Mouse (Mus musculus) bone marrow macrophage, adult 2 months (primary cell): ENCODE results near the gene Olfr1383. TPM values are rescaled to one million over a fixed set of nuclear protein-coding genes. Genes with fewer than 3 reads are reported as not detected.
"Not testable (repeated sequence)": the region's sequence is repeated elsewhere in the genome, so short reads cannot be mapped to it uniquely, and the experiment has no call there.

Experiments used
- H3K27ac ChIP-seq: 2 replicates; pipeline ENCODE4 v1.5.1; 2012; ENCODE audit warnings: low read depth, low read length; ENCODE audit not compliant: insufficient read depth
- H3K4me1 ChIP-seq: 2 replicates; pipeline ENCODE4 v1.6.1; 2012; ENCODE audit warnings: low read length; ENCODE audit not compliant: control insufficient read depth, insufficient read depth
- H3K4me3 ChIP-seq: 2 replicates; pipeline ENCODE4 v1.5.1; 2012; ENCODE audit warnings: mild to moderate bottlenecking, low read length, moderate library complexity; ENCODE audit not compliant: insufficient read depth
- CTCF ChIP-seq: IDR thresholded peaks from 2 replicates; pipeline ENCODE4 v1.5.1; 2012; ENCODE audit warnings: low read depth, mild to moderate bottlenecking, low read length, moderate library complexity
- POLR2A ChIP-seq: IDR thresholded peaks from 2 replicates; pipeline ENCODE4 v1.6.1; 2012; ENCODE audit warnings: mild to moderate bottlenecking, low read depth, low read length, borderline replicate concordance
- polyA plus RNA-seq: library from polyadenylated mRNA; stranded (reverse); fragments of >200 nt; gene quantifications from 2 replicates; pipeline ENCODE4 v1.2.4, GENCODE M21; 2012; ENCODE audit not compliant: missing spikeins, insufficient read depth, insufficient read length

The Olfr1383 gene
- not detected in 2 replicates for polyA plus RNA-seq

DNA sequence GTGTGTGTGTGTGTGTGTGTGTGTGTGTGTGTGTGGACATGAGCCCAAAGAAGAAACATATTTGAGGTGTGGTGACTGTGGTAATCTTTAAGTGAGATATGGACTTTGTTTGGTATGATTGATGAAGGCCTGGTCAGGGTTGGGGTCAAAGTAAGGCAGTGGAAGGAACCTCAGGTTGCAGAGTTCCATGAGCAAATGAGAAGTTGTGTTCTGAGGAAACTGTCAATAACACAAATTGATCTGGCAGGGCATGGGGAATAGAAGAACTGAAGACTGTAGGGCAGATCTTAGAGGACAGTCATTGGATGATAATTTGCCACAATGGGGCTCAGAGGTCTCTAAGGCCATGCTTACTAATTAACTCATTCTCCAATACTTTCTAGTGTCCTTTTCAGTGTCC lies at the start of gene Olfr1383:
Olfr1383 (plus strand) TSS at position 301 of the 400 bp plus-strand sequence.
- no peaks in the 10 kb centered on the region for H3K4me1 ChIP-seq
- H3K4me3 ChIP-seq = no peak within 1 kb of the TSS
- no peak for TF ChIP-seq CTCF
- TF ChIP-seq POLR2A = no peak
- H3K27ac ChIP-seq = no peak within 1 kb of the TSS

DNA sequence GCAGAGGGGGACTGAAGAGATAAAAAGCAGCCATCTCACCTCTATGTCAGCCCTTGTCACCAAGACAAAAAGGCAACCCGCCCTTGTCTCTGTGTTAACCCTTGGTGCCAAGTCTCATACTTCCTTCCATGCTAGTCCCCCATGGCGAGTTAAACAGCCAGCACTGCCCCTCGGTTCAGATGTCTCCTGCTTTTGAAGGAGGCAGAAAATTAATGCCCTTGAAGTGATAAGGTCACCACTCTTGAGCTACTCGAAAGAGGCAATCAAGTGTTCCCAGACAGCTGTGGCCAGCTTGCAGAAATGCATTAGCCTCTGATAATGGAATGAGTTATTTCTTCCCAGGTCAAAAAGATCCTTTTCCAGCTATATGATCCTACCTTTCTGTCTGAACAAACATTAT lies 33.5 kb upstream of the Olfr1383 start:
- TF ChIP-seq POLR2A (no peak), CTCF (no peak)
- no peak overlapping the region for H3K4me3 ChIP-seq
- no peaks in the 10 kb centered on the region for H3K4me1 ChIP-seq
- no peak overlapping the region for H3K27ac ChIP-seq

DNA sequence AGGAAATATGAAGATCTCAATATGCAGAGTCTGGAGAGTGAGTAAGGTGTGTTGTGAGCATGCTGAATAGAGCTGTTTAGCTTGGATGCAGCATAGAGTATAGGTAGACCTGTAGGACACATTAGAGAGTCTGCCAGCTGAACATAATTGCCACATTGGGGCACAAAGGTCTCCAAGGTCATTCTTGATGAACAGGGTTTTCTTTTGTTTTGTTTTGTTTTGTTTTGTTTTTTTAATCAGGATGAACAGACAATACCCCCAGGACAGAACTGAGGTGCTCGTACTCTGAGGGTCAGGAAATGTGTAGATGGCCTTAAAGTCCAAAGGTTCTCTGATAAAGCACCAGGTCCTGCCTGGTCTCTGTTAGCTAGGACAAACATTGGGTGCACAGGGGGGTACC lies 30.7 kb upstream of the Olfr1383 start, which contains the start of gene Olfr1385:
Olfr1385 (plus strand) TSS at position 301 of the 400 bp plus-strand sequence.
- H3K4me1 ChIP-seq, H3K4me3 ChIP-seq, H3K27ac ChIP-seq: not testable (repeated sequence)

DNA sequence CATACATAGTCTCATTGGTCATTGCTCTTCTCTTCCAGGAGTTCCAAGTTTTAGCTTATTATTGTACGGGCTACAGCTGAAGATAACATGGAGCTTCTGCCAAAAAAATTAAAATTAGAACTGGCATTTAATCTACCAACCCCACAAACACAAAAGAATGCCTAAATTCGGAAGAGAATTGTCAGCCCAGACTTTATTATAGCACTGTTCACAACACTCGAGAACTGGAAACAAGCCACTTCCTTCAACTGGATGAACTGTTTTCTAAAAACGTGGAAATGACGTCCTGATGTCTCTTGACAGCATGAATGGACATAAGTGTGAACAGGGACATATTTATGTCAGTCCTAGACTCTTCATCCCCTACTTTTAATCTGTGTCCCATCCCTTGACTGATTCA lies 1.4 kb upstream of the Olfr1383 start:
- no peak for TF ChIP-seq CTCF
- TF ChIP-seq POLR2A = no peak
- H3K27ac ChIP-seq = no peak overlapping the region
- H3K4me1 ChIP-seq = no peaks in the 10 kb centered on the region
- no peak overlapping the region for H3K4me3 ChIP-seq

DNA sequence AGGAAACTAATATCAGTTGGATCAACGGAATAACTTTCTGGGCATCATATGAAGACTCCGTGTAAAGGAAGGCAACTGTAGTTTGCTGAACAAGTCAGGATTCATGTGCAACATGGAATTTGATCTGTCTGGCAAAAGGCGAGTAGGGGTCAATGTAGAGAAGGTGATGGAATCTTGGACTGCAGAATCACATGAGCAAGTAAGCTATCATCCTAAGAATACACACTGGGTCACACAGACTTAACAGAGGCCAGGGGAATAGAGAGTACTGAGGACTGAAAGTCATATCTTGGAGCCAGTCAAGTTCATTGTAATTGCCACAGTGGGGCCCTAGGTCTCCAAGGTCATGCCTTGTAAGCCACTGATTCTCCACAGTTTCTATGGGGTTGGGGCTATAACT lies 8.5 kb downstream of the Olfr1383 start, which contains the start of gene Olfr1382:
Olfr1382 (plus strand) TSS at position 301 of the 400 bp plus-strand sequence.
- no peaks in the 10 kb centered on the region for H3K4me1 ChIP-seq
- TF ChIP-seq POLR2A (no peak), CTCF (no peak)
- no peak within 1 kb of the TSS for H3K4me3 ChIP-seq
- no peak within 1 kb of the TSS for H3K27ac ChIP-seq

DNA sequence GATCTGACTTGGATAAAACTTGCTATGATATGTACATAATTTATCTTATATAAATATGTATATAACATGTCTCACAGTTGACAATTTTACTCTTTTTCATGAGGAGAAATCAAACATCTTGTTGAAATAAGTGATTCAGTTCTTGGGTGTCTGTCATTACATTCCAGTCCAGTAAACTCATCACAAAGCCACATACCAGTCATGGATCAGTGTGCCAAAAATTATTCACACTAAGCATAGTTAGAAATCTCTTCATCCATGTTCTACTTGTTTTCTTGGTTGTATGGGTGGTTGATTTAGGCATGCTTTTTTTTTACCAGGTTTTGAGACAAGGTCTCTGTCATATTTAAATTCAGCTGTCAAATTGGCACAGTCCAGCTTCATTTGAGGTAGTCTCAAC lies 13.3 kb downstream of the Olfr1383 start:
- TF ChIP-seq CTCF (no peak), POLR2A (no peak)
- Histone ChIP-seq H3K4me1 (no peaks in the 10 kb centered on the region), H3K27ac (no peak overlapping the region), H3K4me3 (no peak overlapping the region)

DNA sequence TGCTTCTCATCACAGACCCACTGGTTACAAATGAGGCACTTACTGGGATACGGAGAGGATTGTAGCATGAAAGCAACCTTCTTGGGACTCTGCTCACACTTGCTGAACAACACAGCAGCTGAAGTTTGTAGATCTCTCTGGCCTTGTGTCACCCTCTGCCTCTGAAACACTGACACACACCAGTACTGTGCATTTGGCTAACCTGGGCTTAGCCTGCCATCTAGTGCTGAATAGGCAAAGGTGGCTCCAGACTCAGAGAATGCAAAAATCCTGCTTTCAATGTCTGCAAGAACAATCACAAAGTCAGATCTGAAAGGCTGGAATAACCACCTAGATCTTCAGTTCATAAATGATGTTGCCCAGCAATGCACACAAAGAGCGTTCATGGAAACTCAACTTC lies 17.2 kb downstream of the Olfr1383 start:
- not testable (repeated sequence) for H3K4me1 ChIP-seq, H3K4me3 ChIP-seq, H3K27ac ChIP-seq

DNA sequence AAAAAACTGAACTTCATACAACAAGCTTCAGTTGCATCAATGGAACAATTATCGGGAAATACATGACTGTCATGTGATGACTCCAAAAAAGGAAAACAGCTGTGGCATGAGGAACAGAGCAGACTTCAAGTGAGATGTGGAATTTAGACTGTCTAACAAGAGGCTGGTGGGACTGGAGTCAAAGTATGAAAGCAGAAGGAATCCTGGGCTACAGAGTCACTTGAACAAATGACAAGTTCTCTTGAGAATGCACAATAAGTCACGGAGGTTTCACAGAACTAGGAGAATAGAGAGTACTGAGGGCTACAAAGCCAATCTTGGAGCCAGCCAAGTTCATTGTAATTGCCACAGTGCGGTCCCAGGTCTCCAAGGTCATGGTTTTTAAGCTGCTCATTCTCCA lies 23.7 kb downstream of the Olfr1383 start, which contains the start of gene Olfr1381:
Olfr1381 (plus strand) TSS at position 301 of the 400 bp plus-strand sequence.
- H3K27ac ChIP-seq, H3K4me3 ChIP-seq, H3K4me1 ChIP-seq: not testable (repeated sequence)

DNA sequence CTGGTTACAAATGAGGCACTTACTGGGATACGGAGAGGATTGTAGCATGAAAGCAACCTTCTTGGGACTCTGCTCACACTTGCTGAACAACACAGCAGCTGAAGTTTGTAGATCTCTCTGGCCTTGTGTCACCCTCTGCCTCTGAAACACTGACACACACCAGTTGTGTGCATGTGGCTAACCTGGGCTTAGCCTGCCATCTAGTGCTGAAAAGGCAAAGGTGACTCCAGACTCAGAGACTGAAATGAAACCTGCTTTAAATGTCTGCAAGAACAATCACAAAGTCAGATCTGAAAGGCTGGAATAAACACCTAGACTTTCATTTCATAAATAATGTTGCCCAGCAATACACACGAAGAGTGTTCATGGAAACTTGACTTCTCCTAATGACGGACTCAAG lies 34.6 kb downstream of the Olfr1383 start:
- H3K4me3 ChIP-seq, H3K4me1 ChIP-seq, H3K27ac ChIP-seq: not testable (repeated sequence)

DNA sequence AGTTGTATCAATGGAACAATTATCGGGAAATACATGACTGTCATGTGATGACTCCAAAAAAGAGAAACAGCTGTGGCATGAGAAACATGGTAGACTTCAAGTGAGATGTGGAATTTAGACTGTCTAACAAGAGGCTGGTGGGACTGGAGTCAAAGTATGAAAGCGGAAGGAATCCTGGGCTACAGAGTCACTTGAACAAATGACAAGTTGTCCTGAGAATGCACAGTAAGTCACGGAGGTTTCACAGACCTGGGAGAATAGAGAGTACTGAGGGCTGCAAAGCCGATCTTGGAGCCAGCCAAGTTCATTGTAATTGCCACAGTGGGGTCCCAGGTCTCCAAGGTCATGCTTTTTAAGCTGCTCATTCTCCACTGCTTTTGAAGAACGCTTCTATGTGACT lies 37.1 kb downstream of the Olfr1383 start, which contains the start of gene Olfr1380:
Olfr1380 (plus strand) TSS at position 301 of the 400 bp plus-strand sequence.
- not testable (repeated sequence) for H3K27ac ChIP-seq, H3K4me1 ChIP-seq, H3K4me3 ChIP-seq

DNA sequence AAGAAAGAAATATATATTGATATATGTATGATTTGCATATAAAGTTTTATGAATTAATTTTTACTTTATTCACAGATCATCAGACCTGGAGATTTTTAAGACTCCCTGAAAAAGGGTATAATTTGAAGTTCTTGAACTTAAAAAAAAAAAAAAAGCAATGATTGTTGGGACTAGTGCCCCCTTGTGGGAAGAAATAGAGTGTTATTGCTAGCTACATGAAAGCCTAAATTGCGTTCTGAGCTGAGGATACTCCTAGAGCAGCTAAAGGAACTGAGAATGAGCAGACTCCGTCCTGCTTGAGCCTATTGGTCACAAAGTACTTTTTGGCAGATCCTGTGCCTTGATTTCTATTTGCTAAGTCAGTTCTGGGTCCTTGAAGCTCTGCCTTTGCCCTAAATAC lies 55.6 kb downstream of the Olfr1383 start:
- not testable (repeated sequence) for H3K4me3 ChIP-seq, H3K4me1 ChIP-seq, H3K27ac ChIP-seq

Other genes with a start within 250 kb of the Olfr1383 start
- gene Olfr1393, start 241.3 kb upstream of the Olfr1383 start, polyA plus RNA-seq = not detected in 2 replicates
- not detected in 2 replicates for gene Olfr1392, start 234.4 kb upstream of the Olfr1383 start, polyA plus RNA-seq
- not detected in 2 replicates for gene Olfr10, start 214.9 kb upstream of the Olfr1383 start, polyA plus RNA-seq
- gene Olfr1391, start 196.9 kb upstream of the Olfr1383 start, polyA plus RNA-seq = not detected in 2 replicates
- not detected in 2 replicates for gene Olfr1390, start 184.5 kb upstream of the Olfr1383 start, polyA plus RNA-seq
- not detected in 2 replicates for gene Olfr1389, start 96.6 kb upstream of the Olfr1383 start, polyA plus RNA-seq
- 0.24 and 0.35 TPM in 2 replicates for gene Olfr1388, start 83.0 kb upstream of the Olfr1383 start, polyA plus RNA-seq
- gene Olfr1387, start 64.3 kb upstream of the Olfr1383 start, polyA plus RNA-seq = not detected in 2 replicates
- gene Olfr1386, start 54.6 kb upstream of the Olfr1383 start, polyA plus RNA-seq = not detected in 2 replicates
- not detected in 2 replicates for gene Olfr1385, start 30.6 kb upstream of the Olfr1383 start, polyA plus RNA-seq
- gene Olfr1384, start 12.9 kb upstream of the Olfr1383 start, polyA plus RNA-seq = not detected in 2 replicates
- not detected in 2 replicates for gene Olfr1382, start 8.6 kb downstream of the Olfr1383 start, polyA plus RNA-seq
- not detected in 2 replicates for gene Olfr1381, start 23.8 kb downstream of the Olfr1383 start, polyA plus RNA-seq
- not detected in 2 replicates for gene Olfr1380, start 37.2 kb downstream of the Olfr1383 start, polyA plus RNA-seq
- gene Flt4, start 89.6 kb downstream of the Olfr1383 start, polyA plus RNA-seq = not detected in 2 replicates
- not detected in 2 replicates for gene Scgb3a1, start 144.0 kb downstream of the Olfr1383 start, polyA plus RNA-seq
- 33.5 and 37.6 TPM in 2 replicates for gene Cnot6, start 193.1 kb downstream of the Olfr1383 start, polyA plus RNA-seq